Mouse (Mus musculus) urinary bladder, postnatal 10 days (tissue): ENCODE data around the gene Gtdc1.
"Not testable (repeated sequence)": the region's sequence is repeated elsewhere in the genome, so short reads cannot be mapped to it uniquely, and the experiment has no call there.

Experiments
- DNase-seq: peaks from one replicate; pipeline ENCODE4 v3.0.0; 2022; ENCODE audit warnings: low spot score

Gtdc1 gene

DNA sequence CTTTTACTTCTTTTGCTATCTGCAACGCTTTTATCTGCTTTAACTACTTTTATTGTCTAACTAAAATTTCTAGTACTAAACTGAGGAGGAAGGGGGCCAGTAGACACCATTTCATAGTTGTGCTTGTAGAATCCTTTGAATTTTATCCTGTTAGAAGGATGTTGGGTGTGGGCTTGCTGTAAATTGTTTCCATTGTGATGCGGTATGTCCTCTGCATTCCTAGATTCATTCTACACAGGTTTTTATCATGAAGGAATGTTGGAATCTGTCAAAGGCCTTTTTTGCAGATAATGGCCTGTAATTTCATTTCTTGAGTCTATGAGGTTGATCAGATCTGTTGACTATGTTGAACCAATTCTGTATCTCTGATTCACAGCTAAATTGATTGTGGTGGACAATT lies 146.5 kb downstream of the Gtdc1 start:
- no peak for DNase-seq

DNA sequence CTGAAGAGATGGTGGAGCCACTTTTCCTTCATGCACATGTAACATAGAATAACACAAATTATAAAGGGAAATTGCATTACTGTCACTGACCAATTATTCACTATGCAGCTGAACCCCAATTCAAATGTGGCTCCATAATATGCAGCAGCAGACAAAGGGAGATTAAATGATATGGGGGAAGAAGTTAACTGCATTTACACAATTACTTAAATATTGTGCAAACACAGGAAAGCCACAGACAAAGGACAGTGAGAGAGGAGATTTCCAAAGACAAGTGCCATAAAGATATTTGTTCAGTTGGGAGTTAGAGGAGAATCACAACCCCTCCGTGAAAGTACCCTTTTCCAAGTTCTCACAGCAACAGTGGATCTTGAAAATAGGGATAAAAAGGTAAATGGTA lies 163.6 kb downstream of the Gtdc1 start:
- DNase-seq, result no peak

DNA sequence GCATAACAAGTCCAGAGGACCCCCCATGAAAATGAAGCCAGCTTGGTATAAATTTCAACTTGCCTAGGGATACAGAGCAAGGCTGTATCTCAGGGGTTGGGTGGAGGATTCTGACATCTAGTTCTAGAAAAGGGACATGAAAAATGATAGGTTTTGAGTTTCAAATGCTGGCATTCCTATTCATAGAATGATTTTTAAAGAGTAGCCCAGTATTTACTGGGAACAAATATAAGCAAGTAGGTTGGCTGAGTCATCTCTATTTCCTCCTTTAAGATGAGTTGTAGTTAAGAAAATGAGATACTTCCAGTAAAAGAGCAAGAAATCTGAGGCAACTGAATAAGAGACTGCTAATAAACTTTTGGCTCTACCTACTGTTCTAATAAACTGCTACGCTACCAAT lies 190.8 kb downstream of the Gtdc1 start:
- DNase-seq, result no peak

DNA sequence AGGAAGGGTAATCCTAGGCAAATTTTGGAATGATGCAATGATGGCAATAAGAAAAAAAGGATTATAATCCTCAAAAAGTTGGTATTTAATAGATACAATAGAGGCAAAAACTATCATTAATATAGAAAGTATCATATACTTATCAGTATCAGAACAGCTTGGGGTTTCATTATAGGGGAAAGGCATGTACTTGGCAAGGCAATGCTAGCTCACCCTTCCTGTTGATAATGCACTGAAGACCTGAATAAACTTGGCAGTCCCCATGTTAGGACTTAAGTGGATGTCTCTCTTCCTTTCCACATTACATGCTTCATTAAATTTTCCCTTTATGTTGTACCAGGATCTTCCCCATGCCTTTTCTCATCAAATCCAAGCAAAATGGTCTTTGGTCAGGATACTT lies 206.0 kb downstream of the Gtdc1 start:
- no peak for DNase-seq

DNA sequence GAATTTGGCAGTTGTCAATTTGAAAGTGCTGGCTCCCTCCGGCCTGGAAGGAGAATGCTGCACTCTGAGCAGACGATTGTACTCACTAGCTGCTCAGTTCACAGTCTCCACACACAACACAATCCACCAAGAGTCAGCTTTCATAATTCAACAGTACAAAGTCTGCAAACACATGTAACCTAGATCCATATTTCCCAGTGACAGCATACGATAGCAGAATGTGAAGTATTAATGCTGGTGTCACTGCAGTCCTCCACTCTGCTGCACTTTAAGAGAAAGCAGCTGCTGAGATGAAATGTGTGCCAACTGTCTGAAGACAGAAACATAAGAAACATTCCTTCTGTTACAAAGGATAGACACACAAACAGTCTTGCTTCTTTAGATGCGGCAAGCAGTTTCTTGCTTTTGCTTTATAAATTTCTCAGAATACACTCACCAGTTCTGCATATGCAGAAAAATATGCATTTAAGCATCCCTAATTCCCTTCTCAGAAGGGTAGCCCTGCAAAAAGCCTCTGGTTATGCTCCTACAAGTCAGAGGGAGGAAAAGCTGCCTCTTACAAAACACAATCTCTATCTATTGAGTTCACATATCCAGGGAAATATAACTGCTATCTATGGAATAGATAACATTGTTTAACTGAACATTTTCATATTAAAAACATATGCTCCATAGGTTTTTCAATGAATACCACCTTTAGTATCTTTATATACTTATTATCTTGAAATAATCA lies 221.4 kb downstream of the Gtdc1 start:
- DNase-seq, result no peak

DNA sequence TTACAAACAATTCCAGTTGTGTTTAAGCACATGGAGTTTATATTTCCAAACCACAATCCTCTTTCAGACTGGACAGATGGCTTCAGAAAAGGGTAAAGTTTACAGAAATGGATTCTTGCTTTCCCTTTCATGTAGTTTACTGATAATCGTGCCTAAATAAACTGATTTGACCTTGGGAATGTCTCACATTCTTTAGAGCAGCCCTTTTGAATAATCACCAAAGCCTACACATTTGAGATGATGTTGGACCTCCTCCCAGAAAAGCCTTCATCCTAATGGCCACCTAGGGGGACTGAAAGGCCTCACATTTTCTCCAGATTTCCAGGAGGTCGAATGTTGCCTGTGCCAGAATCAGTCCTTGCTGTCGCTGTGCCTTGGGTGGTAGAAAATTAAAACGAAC lies 227.2 kb downstream of the Gtdc1 start:
- no peak for DNase-seq

DNA sequence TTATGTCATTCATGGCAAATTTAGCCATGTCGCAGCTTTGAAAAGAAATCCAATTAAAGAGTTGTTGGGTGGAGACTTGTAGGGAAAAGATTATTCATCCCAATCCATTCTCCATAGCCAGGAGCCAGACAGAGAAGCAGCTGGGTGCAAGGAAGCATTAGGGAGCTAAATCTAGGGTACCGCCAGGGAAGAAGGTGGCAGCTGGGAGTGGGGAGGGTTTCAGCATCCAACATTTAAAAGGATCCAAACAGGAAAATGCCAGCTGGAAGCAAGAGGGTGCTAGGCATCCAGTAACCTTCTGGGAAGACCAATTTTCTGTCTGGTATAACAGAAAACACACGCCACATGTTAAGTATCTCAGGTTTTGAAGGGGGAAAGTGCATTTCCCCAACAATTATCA lies 231.0 kb downstream of the Gtdc1 start:
- no peak for DNase-seq

DNA sequence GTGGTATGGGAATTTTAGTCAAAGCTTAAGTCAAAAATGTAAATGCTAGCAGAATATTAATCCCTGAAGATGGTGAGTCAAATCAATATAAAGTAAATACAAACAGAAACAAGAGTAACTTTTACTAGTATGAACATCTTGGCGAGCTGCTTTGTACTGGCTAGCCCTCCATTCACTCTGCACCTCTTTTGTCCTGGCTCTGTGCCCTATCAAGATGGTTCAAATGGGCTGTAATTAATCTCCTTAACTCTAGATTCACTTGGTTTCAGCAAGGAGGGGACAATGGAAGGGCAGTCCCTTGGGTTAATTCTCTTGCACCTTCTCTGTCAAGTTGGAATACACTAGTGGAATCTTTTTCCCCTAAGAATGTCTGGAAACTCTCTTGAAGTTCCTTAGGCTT lies 233.6 kb downstream of the Gtdc1 start:
- no peak for DNase-seq

DNA sequence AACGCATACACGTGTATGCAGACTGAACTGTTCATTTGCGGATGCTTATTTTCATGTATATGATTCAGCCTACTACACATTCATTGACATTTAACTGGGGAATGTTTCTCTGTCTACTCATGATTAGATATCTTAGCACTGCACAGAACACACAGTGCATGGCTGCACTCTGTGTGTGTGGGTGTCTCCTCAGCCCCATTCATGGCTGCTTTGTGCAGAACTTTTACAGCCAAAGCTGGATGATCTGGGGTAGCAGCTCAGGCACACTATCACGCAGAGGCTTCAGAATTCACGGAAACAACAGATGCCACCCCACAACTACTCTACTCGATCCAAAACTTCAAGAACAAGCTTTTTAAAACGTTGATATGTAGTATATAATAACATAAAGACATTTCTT lies 263.4 kb downstream of the Gtdc1 start:
- no peak for DNase-seq

DNA sequence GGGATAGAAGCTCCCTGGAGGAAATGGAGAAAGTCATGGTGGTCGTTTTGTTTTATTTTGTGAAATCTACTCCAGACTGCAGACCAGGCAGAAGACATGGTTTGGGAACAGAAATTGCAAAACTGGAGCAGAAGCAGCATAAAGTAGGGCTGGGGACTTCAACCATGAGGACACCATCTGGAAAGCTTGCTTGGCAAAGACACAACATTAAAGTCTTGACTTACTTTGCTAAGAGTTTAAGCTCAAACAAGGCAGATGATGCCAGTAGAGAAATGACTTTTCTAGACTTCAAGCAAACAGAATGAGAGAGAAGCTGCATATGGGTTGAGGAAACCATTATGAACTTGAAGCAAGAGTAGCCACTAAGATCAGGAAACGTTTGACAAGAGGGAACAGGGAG lies 267.6 kb downstream of the Gtdc1 start:
- no peak for DNase-seq

DNA sequence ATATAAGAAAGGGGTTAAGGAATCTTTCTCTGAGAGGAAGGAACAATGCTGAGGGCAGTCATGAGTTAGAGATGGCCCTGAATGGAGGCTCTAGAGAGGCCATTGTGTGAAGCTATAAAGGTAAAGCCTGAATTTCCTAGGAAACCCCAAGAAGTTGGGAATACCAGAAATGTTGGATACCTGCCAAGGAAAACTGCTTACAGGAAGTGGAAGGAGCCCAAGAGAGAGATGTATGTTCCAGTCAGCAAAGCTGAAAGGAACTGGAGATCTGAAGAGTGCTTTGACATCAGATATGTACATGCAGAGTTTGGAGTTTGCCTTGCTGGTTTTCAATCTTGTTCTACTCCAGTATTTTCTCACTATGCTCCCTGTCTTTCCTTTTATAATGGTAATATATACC lies 268.4 kb downstream of the Gtdc1 start:
- DNase-seq, result no peak

DNA sequence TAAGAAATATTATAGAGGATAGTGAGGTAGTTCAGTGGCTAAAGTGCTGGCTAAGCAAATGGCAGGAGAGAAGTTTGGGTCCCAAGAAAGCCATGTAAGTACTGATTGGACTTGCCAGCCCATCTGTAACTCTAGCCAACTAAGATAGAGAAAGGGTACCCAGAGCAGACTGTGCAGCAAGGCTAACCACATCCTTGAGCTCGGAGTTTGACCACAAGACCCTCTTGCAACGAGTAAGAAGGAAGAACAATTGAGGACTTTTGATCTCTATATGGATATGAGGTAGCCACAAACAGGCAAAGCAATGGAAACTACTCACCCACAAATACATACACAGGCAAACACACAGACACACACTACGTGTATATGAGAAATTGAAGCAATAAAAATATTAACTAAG lies 278.9 kb downstream of the Gtdc1 start:
- DNase-seq, result no peak

DNA sequence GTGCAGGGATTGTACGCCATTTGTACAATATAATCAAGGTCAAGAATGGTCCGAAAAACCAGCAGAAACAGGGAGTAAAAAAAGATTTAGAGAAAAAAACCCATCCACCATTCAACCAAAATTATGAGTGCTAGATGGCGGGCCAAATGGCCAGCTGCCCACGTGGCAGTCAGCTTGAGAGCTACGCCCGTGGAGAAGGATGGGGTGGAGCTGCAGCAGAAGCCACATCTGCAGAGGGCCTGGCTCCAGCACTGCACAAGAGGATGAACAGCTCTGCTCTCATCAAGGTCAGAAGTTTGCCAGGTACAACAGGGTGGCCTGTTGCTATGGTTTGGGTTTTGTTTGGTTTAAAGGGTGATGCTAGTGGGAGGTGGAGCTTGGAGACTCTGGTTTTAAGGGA lies 281.1 kb downstream of the Gtdc1 start:
- DNase-seq, result no peak

DNA sequence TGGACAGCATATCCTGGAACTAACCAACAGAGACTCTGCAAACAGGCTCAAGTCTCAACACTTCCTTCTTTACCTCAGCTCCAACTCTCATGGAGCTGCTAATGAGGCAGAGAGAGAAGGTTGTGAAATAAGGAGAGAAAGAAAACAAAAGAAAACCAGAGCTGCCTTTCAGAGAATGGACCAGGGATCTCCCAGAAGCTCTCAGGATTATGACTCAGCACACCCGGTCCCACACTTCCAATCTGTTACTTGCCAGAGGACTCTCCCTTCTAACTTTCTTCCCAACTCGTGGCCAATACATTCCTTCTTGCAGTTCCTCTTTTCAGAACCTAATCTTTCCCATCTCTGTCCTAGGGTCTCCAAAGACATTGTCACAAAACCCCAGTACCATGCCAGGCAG lies 288.1 kb downstream of the Gtdc1 start:
- no peak for DNase-seq

DNA sequence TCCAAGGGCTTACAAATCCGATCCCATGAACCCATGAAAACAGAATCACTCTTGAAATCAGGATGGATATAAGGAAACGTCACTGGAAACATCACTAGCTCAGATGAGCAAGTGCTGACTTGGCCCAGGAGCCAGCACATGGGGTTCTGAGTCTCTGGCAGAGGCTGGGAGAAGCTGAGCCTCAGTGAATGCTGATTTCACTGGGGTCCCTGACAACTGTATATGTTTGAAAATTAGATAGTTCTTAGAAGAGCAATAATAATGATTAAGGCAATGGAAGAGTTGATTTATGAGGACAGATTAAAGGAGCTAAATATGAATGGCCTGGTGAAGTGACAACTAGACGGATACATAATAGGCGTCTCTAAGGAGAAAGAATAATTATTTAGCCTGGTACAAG lies 289.3 kb downstream of the Gtdc1 start:
- no peak for DNase-seq

DNA sequence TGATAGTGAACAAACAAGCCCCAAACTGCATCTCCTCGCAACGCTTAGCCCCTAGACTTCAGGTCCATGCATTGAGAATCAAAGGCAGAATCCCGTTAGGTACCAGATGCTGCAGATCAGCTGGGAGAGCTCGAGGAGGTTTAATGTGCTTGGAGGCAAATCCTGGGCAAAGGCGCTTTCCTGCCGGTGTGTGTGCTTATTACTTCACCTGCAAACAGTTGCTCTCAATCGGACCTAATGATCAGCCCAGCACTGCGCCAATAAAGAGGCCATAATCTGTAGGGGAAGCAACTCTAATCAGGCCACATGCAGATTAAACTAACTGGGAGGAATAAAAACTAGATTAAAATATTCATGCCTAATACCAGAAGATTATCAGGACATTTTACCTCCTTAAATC lies 293.5 kb downstream of the Gtdc1 start:
- no peak for DNase-seq

DNA sequence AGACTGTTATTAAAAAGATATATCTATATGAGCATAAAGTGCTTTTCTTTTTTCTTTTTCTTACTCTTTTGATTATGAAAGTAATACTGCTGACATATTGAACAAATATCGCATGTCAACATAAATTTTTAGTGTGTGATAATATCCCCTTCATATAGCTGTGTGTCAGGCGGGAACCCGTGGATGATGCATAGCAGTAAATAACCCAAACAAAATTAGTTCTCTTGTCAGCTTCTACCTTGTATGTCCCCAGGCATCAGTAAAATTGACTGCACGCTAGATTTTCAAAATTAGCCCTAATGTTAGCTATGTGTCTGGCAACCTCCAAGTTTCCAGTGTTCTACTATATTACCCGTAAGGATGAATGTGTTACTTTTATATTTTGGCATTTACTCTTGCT lies 294.4 kb downstream of the Gtdc1 start:
- no peak for DNase-seq

DNA sequence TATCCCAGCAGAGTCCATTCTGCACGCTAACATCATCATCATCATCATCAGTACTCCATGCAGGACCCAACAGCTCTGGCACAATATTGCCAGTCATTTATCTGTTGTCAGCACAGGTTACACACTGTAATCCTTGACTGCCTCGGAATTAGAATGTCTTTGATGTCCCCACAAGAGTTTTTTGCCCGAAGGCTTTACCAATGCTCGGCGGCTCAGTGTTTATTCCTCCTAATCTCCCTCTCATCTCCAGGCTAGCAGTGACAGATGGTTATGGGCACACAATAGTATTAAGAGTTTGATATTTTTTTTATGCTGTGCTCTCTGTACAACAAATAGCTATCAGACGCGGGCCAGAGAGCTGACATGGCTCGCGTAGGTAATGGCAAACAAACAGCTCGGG lies 294.9 kb downstream of the Gtdc1 start:
- no peak for DNase-seq

DNA sequence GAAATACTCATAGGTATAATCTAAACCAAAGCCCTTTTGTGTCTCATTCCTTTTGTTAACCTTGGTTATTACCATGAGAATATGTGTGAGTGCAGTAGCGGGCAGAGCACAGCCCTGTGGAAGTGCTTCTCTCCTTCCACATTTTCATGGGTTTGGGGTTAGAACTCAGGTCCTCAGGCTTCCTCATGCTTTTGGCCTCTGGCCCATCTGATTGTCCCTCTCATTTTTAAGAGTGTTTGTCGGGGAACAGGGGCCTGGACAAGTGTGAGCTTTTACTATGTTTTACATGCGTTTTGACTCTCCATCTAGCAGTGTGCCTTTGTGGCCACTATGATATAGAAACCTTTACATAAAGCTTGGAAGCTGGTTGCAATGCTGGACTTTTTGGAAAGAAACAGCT lies 296.4 kb downstream of the Gtdc1 start:
- DNase-seq, result no peak

DNA sequence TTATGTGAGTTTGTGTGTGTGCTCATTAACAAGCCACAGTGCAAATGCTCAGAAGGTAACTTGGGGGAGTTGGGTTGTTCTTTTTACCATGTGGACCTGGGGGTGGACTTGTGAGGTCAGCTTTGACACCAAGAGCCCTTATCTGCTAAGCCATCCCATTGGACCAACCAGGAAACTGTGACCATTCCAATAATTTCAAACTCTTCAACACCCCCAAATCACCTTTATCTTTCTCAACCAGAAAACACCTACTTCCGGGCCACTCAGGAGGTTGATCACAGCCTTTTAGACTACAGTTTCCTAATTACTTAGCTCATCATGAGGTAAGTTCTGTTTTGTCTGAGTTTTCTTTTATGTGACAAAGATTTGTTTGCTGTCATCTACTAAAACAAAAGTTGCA lies 298.7 kb downstream of the Gtdc1 start:
- DNase-seq, result no peak

DNA sequence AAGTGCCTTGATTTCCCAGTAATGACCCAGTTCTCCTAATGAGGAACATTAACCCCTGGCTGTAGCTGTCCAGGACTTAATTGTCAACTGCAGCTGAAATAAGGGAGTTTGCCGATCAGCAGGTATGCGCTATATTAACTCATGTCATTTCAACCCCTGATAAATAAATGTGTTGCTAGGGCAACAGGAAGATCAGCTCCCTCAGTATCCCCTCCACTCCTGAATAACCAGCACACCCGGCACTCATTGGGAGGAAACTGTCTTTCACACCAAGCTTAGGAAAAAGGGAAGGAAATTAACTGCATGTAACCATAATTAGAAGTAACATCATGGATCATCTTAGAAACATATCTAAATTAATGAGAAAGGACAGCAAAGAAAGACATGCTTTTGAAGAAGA lies 302.3 kb downstream of the Gtdc1 start:
- no peak for DNase-seq

DNA sequence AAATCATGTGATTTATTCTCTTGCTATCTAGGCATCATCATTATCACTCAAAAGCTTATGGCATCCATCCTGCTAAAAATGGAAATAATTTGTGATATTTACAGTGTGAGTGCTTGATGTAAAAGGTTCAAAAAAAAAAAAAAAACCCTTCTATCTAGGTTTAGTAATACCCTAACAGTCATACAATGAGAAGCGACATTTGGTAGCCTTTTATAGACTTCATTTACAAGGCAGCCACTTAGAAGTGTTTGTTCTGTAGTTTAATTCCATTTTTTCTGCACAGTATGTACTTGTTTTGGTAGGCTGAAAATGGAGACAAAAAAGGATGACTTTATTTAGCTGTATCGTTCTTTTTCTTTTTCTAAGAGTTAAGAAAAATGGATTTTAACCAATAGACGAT lies 305.0 kb downstream of the Gtdc1 start:
- DNase-seq, result no peak

DNA sequence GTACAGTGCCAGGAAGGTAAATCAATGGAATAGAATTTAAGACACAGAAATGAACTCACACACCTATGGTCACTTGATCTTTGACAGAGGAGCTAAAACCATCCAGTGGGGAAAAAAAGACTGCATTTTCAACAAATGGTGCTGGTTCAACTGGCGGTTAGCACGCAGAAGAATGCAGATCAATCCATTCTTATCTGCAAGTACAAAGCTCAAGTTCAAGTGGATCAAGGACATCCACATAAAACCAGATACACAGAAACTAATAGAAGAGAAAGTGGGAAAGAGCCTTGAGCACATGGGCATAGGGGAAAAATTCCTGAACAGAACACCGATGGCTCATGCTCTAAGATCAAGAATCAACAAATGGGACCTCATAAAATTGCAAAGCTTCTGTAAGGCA lies 327.8 kb downstream of the Gtdc1 start:
- not testable (repeated sequence) for DNase-seq

DNA sequence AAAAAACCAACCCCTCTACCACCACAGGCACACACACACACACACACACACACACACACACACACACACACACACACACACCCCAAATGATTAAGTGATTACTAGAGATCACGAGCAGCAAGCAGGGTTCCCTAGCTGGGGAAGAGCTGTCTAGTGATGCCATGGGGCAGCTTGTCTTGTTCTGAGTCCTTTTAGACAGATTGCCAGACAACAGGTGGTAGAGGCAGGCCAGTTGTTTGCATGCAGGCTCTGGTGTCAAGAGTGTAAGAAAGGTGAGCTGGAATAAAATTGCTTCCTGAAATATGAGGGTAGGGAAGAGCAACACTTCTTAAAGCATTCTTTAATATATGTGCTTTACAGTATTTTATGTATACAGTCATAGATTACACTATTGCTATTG lies 333.2 kb downstream of the Gtdc1 start:
- no peak for DNase-seq

DNA sequence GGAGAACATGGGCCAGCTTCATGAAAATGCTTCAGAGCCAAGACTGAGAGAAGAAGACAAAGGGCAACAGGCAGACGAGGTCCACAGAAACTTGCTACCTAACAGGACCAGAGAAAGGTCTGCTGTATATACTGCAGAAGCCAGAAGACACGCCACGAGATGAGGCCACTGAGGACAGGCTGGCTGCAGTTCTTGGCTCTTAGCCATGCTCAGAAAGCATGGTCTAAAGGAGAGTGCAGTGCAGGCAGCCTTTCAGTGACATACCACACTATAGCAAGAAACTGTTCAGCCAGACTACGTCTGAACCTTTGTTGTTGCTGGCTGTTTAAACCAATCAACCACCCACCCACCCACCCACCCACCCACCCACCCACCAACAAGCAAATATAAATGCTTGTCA lies 336.6 kb downstream of the Gtdc1 start:
- DNase-seq, result no peak
